Mouse (Mus musculus) stomach, embryonic 16.5 days (tissue): ENCODE results near the gene Lmo2. TPM values are rescaled to one million over a fixed set of nuclear protein-coding genes. Genes with fewer than 3 reads are reported as not detected.
A peak's percentile ranks its signal among the peaks of the same experiment; 100 is the strongest.
"Not testable (repeated sequence)": the region's sequence is repeated elsewhere in the genome, so short reads cannot be mapped to it uniquely, and the experiment has no call there.

ENCODE experiments used
- ATAC-seq: fragments of 200-750 bp; cut with Nextera tagmentation; 2 replicates; pipeline ENCODE4 v1.8.0; 2017; ENCODE audit warnings: moderate number of reproducible peaks, moderate TSS enrichment; ENCODE audit not compliant: insufficient read depth, low FRiP score
- H3K27ac ChIP-seq: fragments of 300-500 bp; sonication (generic); 2 replicates; pipeline ENCODE4 v1.5.1; 2014; ENCODE audit warnings: low read length
- H3K27me3 ChIP-seq: fragments of 300-500 bp; sonication (generic); 2 replicates; pipeline ENCODE4 v1.6.1; 2014; ENCODE audit warnings: low read length, control low read depth, mixed read lengths; ENCODE audit not compliant: control insufficient read depth, insufficient read depth
- H3K36me3 ChIP-seq: fragments of 300-500 bp; sonication (generic); 2 replicates; pipeline ENCODE4 v1.6.1; 2014; ENCODE audit warnings: low read length; ENCODE audit not compliant: control insufficient read depth, insufficient read depth
- H3K4me1 ChIP-seq: fragments of 300-500 bp; sonication (generic); 2 replicates; pipeline ENCODE4 v1.6.1; 2014; ENCODE audit warnings: low read length, control low read depth, mixed read lengths; ENCODE audit not compliant: control insufficient read depth, insufficient read depth
- H3K4me2 ChIP-seq: fragments of 300-500 bp; sonication (generic); 2 replicates; pipeline ENCODE4 v1.6.1; 2014; ENCODE audit warnings: low read depth, low read length, mixed read lengths
- H3K4me3 ChIP-seq: fragments of 300-500 bp; sonication (generic); replicated peaks from 2 replicates; pipeline ENCODE4 v1.5.1; 2014; ENCODE audit warnings: mild to moderate bottlenecking, low read length
- H3K9ac ChIP-seq: fragments of 300-500 bp; sonication (generic); 2 replicates; pipeline ENCODE4 v1.6.1; 2014; ENCODE audit warnings: low read length
- H3K9me3 ChIP-seq: fragments of 300-500 bp; sonication (generic); replicated peaks from 2 replicates; pipeline ENCODE4 v1.6.1; 2016; ENCODE audit warnings: low read length, control low read depth; ENCODE audit not compliant: control insufficient read depth
- WGBS: fragments of 180-500 bp; shearing (Covaris S2); extraction: QIAGEN DNeasy Blood & Tissue Kit; methylation state at CpG from one replicate; pipeline ENCODE4 v1.1.7; 2014; 5-methylcytosine and 5-hydroxymethylcytosine counted together
- polyA plus RNA-seq: library from polyadenylated mRNA; unstranded; fragments of >200 nt; fragmentation: Nextera tagmentation; extraction: Ambion mirVana; gene quantifications from 2 replicates; pipeline ENCODE4 v1.2.1, GENCODE M21; 2015

The Lmo2 gene
- polyA plus RNA-seq, 1 experiment from 2014 or later, result 17.6 TPM

DNA sequence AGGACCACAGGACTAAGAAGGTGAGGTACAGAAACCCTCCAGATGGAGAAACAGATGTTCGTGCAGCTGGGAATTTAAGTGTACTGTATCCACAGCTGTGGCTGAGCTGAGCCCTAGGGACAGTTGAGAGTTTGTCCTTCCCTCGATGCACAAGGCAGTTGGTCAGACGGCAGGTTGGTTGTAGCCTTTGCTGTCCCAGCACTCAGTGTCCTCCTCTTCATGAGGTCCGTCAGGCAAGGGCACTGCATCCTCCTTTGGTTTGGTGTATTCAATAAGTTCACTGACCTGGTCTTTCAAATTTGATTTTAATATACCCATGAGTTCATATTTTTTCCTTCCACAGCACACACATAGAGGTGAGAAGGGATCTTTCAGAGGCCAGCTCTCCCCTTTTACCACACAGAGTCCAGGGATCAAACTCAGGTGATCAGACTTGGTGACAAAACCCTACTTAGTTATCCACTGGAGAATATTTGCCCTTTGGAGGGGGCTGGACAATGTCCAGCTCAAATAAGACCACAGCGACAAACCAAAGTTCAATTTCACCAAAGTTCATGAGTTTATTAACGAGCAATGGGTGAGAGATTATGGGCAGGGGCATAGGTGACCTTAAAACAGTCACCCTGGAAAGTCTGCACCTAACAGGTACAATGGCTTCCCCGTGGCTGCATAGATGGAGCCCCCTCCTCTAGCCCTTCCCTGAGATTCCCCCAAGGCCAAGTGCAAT is 50.2 kb downstream of the Lmo2 start:
- no peak overlapping the region for H3K4me3 ChIP-seq
- H3K36me3 ChIP-seq, result no peaks in the 10 kb centered on the region
- no peaks in the 10 kb centered on the region for H3K27me3 ChIP-seq
- H3K27ac ChIP-seq, result no peak overlapping the region
- H3K9me3 ChIP-seq, result no peaks in the 10 kb centered on the region
- H3K9ac ChIP-seq, result no peak overlapping the region
- ATAC-seq, result no peak
- 75% methylated on average over 7 of the region's 7 CpGs for WGBS
- H3K4me2 ChIP-seq, result no peak overlapping the region
- no peaks in the 10 kb centered on the region for H3K4me1 ChIP-seq

DNA sequence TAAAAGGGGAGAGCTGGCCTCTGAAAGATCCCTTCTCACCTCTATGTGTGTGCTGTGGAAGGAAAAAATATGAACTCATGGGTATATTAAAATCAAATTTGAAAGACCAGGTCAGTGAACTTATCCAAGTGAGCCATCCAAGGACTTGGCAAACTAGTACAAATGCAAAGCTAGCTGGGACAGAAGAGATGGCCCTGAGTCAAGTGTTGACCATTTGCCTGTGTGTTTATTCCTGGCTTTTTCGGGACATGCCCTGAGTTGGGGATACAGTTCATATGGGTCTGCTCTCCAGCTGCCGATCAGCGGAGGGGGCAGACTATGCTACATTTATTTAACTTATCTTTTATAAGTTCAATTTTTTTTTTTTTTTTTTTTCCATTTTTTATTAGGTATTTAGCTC is 51.1 kb downstream of the Lmo2 start:
- not testable (repeated sequence) for ATAC-seq, H3K36me3 ChIP-seq, H3K27ac ChIP-seq, H3K9ac ChIP-seq, H3K4me2 ChIP-seq, H3K4me1 ChIP-seq, H3K4me3 ChIP-seq, H3K9me3 ChIP-seq, H3K27me3 ChIP-seq
- WGBS, result 88% methylated on average over 3 of the region's 3 CpGs

DNA sequence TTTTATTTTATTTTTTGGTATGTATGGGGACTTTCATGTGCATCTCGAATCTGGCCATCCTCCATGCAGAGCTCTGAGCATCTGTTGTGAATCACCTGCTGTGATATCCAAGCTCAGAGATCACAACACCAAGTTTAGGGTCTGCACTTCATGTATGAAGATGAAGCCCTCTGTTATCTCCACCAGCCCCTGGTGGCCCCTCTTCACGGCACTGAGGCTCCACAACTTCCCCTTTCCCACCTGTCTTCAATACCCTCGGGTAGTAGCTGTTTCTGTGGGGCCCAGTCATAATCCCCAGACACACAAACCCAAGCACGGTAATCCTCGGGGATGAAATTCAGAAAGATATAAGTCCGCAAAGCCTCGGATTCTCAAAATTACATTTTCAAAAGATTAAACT is 65.3 kb downstream of the Lmo2 start:
- Histone ChIP-seq H3K9me3 (no peaks in the 10 kb centered on the region), H3K27ac (no peak overlapping the region), H3K4me1 (0 out of 2 replicates have a peak, but pooled peaks cover 3% of the 10 kb centered on the region), H3K27me3 (no peaks in the 10 kb centered on the region), H3K4me2 (no peak overlapping the region), H3K9ac (no peak overlapping the region), H3K36me3 (no peaks in the 10 kb centered on the region), H3K4me3 (no peak overlapping the region)
- ATAC-seq, result no peak
- 77% methylated on average over 7 of the region's 7 CpGs for WGBS

DNA sequence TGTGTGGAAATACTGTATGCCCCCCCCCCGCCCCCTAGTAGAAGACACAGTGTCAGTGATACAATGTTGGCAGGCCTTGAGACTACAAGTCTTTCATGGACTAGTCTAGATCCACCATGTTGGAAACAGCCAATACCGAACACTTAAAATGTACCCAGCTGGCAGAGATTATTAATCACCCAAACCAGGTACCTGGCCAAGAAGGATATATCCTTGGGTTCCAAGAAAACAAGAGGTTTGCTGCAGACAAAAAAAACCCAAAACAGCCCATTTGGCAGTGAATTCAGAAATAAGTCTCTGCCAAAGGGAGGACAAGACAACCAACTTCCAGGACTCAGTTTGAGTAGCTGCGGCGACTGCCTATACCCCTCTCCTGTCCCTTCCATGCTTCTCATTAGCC is 66.9 kb downstream of the Lmo2 start:
- H3K9ac ChIP-seq, result no peak overlapping the region
- 91% methylated on average over 4 of the region's 4 CpGs for WGBS
- H3K27me3 ChIP-seq, result no peaks in the 10 kb centered on the region
- no peak overlapping the region for H3K27ac ChIP-seq
- no peaks in the 10 kb centered on the region for H3K36me3 ChIP-seq
- no peaks in the 10 kb centered on the region for H3K9me3 ChIP-seq
- no peak overlapping the region for H3K4me3 ChIP-seq
- no peak for ATAC-seq
- H3K4me1 ChIP-seq, result peaks cover 13% of the 10 kb centered on the region
- H3K4me2 ChIP-seq, result no peak overlapping the region

DNA sequence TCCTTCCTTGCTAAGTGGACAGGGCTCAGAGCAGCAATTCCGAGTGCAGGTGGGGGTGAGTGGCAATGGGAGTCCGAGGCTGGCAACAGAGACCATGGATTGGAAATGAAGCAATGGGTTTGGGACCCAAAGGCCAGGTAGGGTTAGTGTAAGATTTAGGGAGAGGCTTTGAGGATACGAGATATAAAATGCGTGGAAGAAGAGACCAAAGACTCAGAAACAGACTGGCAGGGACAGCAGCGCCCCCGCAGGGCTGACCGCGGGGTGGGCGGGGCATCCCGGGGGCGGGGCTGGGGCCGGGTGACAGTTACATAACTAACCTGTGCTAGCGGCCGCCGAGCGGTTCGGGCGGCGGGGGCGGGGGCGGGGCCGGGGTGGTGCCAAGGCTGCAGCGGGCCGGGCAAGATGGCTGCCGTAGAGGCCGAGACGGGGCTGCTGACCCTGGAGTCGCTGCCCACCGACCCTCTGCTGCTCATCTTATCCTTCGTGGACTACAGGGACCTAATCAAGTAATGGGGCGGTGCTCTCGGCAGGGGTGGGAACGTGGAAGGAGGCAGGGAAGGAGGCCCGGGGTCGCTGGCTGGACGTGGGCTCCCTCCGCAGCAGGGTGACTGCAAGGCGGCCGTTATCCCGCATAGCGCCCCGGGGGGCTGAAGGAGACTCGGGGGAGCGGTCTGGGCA is 69.8 kb downstream of the Lmo2 start, which contains the start of gene Fbxo3:
Gene Fbxo3 (plus strand): TSS at position 264 of the 681 bp plus-strand sequence.
- Histone ChIP-seq H3K27ac (peak within 1 kb of the TSS; percentile 59), H3K4me3 (peak within 1 kb of the TSS; percentile 98), H3K4me1 (peaks cover 19% of the 10 kb centered on the region), H3K4me2 (peak within 1 kb of the TSS; percentile 94), H3K9me3 (no peaks in the 10 kb centered on the region), H3K27me3 (no peaks in the 10 kb centered on the region), H3K9ac (peak within 1 kb of the TSS; percentile 96), H3K36me3 (no peaks in the 10 kb centered on the region)
- ATAC-seq, result peak; percentile 96
- WGBS, result 1% methylated on average over 43 of the region's 44 CpGs

DNA sequence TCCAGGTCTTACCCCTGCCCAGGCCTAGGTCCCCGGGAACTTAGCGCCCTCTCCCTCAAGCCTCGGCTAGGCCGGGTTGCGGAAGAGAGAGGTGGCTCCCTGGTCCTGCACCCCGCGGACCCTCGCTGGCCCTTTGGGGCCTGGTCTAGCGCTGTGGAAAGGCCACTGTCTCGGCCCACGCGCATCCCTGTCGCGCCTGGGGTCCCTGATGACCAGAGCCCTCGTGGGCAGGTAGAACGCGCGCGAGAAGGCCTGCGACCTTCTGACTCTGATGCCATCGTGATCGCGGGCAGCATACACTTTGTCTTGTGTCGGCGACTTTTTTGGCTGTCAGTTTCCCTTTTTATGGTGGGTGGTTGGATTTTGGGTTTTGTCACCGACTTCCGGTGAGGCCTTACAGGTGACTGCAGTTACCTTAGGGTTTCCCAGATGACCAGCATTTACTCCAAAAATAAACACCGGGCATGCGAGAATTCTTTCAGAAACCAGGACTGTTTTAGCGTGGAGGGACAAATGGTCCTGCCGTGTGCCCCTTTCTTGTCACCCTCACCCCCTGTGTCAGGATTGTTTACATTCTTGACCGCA is 70.4 kb downstream of the Lmo2 start, which contains the start of gene 4931422A03Rik:
Gene 4931422A03Rik (minus strand): TSS at position 223 of the 585 bp plus-strand sequence.
- Histone ChIP-seq H3K36me3 (no peaks in the 10 kb centered on the region), H3K4me1 (peaks cover 19% of the 10 kb centered on the region), H3K27me3 (no peaks in the 10 kb centered on the region), H3K9me3 (no peaks in the 10 kb centered on the region), H3K27ac (peak within 1 kb of the TSS; percentile 59), H3K9ac (peak within 1 kb of the TSS; percentile 96), H3K4me2 (peak within 1 kb of the TSS; percentile 94), H3K4me3 (peak within 1 kb of the TSS; percentile 98)
- peak; percentile 59 for ATAC-seq
- WGBS, result under 1% methylated on average over 32 of the region's 32 CpGs

DNA sequence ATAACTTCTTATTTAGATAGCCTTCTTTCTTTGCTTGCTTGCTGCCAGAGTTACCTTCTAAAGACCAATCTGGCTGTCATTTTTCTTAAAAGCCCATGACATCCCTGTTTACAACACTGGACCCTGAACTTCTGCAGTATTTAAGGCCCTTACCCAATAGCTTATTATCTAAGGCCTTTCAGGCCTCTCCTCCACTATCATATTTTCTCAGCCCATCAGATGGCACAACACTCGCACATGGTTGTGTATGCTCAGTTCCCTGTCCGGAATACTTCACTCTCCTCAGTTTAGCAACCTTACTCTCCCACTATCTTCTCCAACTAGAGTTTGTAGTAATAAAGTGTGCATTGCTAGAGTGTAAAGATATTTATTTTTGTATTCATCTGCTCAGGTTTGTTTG is 71.3 kb downstream of the Lmo2 start:
- H3K27ac ChIP-seq, result no peak overlapping the region
- H3K4me2 ChIP-seq, result peak overlapping the region; percentile 94
- no peak for ATAC-seq
- H3K9ac ChIP-seq, result peak overlapping the region; percentile 96; the same call in 1 of the 2 replicates
- H3K4me3 ChIP-seq, result peak overlapping the region; percentile 98
- 46% methylated on average over 2 of the region's 2 CpGs for WGBS
- no peaks in the 10 kb centered on the region for H3K27me3 ChIP-seq
- peaks cover 19% of the 10 kb centered on the region for H3K4me1 ChIP-seq
- H3K36me3 ChIP-seq, result peaks cover under 1% of the 10 kb centered on the region; the same call in 1 of the 2 replicates
- H3K9me3 ChIP-seq, result no peaks in the 10 kb centered on the region

DNA sequence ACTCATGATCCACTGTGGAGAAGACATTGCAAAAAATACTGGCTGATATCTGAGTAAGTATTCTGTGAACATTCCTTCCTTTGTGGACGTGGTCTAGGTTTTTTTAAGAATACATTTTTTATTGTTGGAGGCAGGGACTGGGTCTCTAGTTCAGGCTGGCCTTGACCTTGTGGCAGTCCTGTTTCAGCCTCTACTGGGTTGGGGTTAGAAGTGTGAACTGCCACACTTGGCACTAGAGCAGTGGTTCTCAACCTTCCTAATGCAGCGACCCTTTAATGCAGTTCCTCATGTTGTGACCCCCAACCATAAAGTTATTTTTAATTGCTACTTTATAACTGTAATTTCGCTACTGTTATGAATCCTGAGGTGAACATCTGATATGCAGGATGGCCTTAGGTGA is 72.6 kb downstream of the Lmo2 start:
- ATAC-seq, result no peak
- H3K9ac ChIP-seq, result no peak overlapping the region
- peaks cover 3% of the 10 kb centered on the region; the same call in 1 of the 2 replicates for H3K36me3 ChIP-seq
- WGBS, result 74% methylated on average over 3 of the region's 3 CpGs
- no peaks in the 10 kb centered on the region for H3K9me3 ChIP-seq
- no peaks in the 10 kb centered on the region for H3K27me3 ChIP-seq
- H3K4me1 ChIP-seq, result peaks cover 19% of the 10 kb centered on the region
- H3K4me3 ChIP-seq, result no peak overlapping the region
- no peak overlapping the region for H3K27ac ChIP-seq
- H3K4me2 ChIP-seq, result 0 out of 2 replicates have a peak overlapping the region, but pooled peaks have one; percentile 17
